Mouse (Mus musculus) myocyte (in vitro differentiated cells): ENCODE data around the gene Hagh. TPM values are rescaled to one million over a fixed set of nuclear protein-coding genes. Genes with fewer than 3 reads are reported as not detected.
A peak's percentile ranks its signal among the peaks of the same experiment; 100 is the strongest.

ENCODE experiments used
- H3K27me3 ChIP-seq: one replicate; pipeline ENCODE4 v1.6.1; 2011; ENCODE audit not compliant: control insufficient read depth, insufficient read depth, insufficient read length
- H3K36me3 ChIP-seq: one replicate; pipeline ENCODE4 v1.6.1; 2011; ENCODE audit not compliant: control insufficient read depth, insufficient read depth
- H3K4me2 ChIP-seq: one replicate; pipeline ENCODE4 v1.6.1; 2011; ENCODE audit warnings: low read depth, control low read depth
- H3K4me3 ChIP-seq: one replicate; pipeline ENCODE4 v1.5.1; 2011; ENCODE audit warnings: mild to moderate bottlenecking, control low read depth, moderate library complexity
- H3K79me2 ChIP-seq: one replicate; pipeline ENCODE4 v1.6.1; 2011; ENCODE audit not compliant: control insufficient read depth, insufficient read depth
- H3ac ChIP-seq: one replicate; pipeline ENCODE4 v1.6.1; 2011; ENCODE audit not compliant: control insufficient read depth, insufficient read length
- CEBPB ChIP-seq: IDR thresholded peaks from 2 replicates; pipeline ENCODE4 v1.6.1; 2011; ENCODE audit warnings: mild to moderate bottlenecking, moderate library complexity; ENCODE audit not compliant: poor library complexity, insufficient read depth, severe bottlenecking
- E2F4 ChIP-seq: IDR thresholded peaks from one replicate; pipeline ENCODE4 v1.6.1; 2011; ENCODE audit warnings: mild to moderate bottlenecking, control low read depth, moderate library complexity; ENCODE audit not compliant: insufficient read depth
- MAX ChIP-seq: IDR thresholded peaks from one replicate; pipeline ENCODE4 v1.6.1; 2011; ENCODE audit warnings: low read depth, mild to moderate bottlenecking, control low read depth
- MYOD1 ChIP-seq, 3 experiments: IDR thresholded peaks; one replicate each; pipeline ENCODE4 v1.6.1; 2011; ENCODE audit warnings: control low read depth in 2 of 3, low read depth in 2 of 3, mild to moderate bottlenecking in 2 of 3, moderate library complexity in 1 of 3; ENCODE audit not compliant: insufficient read length in 2 of 3, control insufficient read depth in 1 of 3
- MYOG ChIP-seq, 3 experiments: IDR thresholded peaks; one replicate each; pipeline ENCODE4 v1.6.1; 2011; ENCODE audit warnings: control low read depth in 2 of 3, low read depth in 2 of 3, mild to moderate bottlenecking in 2 of 3; ENCODE audit not compliant: insufficient read length in 2 of 3, control insufficient read depth in 1 of 3, insufficient read depth in 1 of 3
- POLR2A ChIP-seq: IDR thresholded peaks from one replicate; pipeline ENCODE4 v1.6.1; 2011; ENCODE audit warnings: low read depth, mild to moderate bottlenecking, control low read depth, moderate library complexity; ENCODE audit not compliant: insufficient read length
- POLR2AphosphoS2 ChIP-seq: IDR thresholded peaks from one replicate; pipeline ENCODE4 v1.6.1; 2011; ENCODE audit warnings: low read depth, control low read depth; ENCODE audit not compliant: insufficient read length
- REST ChIP-seq: IDR thresholded peaks from one replicate; pipeline ENCODE4 v1.6.1; 2011; ENCODE audit warnings: mild to moderate bottlenecking, control low read depth, moderate library complexity; ENCODE audit not compliant: insufficient read depth, insufficient read length
- SRF ChIP-seq: IDR thresholded peaks from one replicate; pipeline ENCODE4 v1.6.1; 2011; ENCODE audit warnings: low read depth; ENCODE audit not compliant: control insufficient read depth, insufficient read length
- TCF12 ChIP-seq: IDR thresholded peaks from one replicate; pipeline ENCODE4 v1.6.1; 2011; ENCODE audit warnings: mild to moderate bottlenecking, control low read depth; ENCODE audit not compliant: poor library complexity, insufficient read depth, severe bottlenecking
- TCF3 ChIP-seq: IDR thresholded peaks from one replicate; pipeline ENCODE4 v1.6.1; 2011; ENCODE audit warnings: low read depth, control low read depth; ENCODE audit not compliant: insufficient read length
- USF1 ChIP-seq: IDR thresholded peaks from one replicate; pipeline ENCODE4 v1.6.1; 2011; ENCODE audit warnings: low read depth, mild to moderate bottlenecking, control low read depth, moderate library complexity
- polyA plus RNA-seq: library from polyadenylated mRNA; unstranded; fragments of >200 nt; fragmentation: generic; extraction: Trizol; gene quantifications from one replicate; pipeline ENCODE4 v1.2.1, GENCODE M21; 2012; ENCODE audit warnings: missing spikeins

The Hagh gene
- polyA plus RNA-seq, 1 experiment = 58.3 TPM

DNA sequence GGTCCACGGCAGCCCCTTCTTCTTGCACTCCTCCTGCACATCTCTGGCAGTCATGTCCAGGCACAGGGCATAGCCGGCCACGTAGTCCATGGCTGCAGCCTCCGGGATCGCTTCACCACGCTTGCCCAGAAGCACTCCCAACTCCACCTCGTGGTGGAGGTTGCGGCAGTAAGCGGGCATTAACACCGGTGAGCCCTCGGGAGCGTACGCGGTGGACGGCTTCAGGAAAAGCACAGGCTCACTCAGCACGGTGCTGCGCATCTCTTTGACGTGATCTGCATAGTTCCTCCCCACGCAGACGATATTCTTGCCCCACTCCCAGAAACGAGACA lies 9.8 kb downstream of the Hagh start:
- TF ChIP-seq POLR2A (peak; percentile 52), USF1 (no peak)
- Histone ChIP-seq H3ac (peak overlapping the region; percentile 61), H3K4me3 (peak overlapping the region; percentile 96), H3K36me3 (no peaks in the 10 kb centered on the region), H3K79me2 (peaks cover 7% of the 10 kb centered on the region), H3K4me2 (peak overlapping the region; percentile 92), H3K27me3 (no peaks in the 10 kb centered on the region)

GRCm38 (mm10) chr17:24850065-24850772 lies 10.3 kb downstream of the Hagh start, which contains the start of gene Fahd1:
Gene Fahd1, minus strand, starts transcription at chr17:24850364.
- H3K27me3 ChIP-seq = no peaks in the 10 kb centered on the region
- peak within 1 kb of the TSS; percentile 96 for H3K4me3 ChIP-seq
- H3K4me2 ChIP-seq = peak within 1 kb of the TSS; percentile 96
- TF ChIP-seq POLR2AphosphoS2 (peak; percentile 77), MYOD1 (IDR thresholded peaks at IDR 0.05; ENCODE audit: control insufficient read depth in 1 of 3, insufficient read length in 2 of 3, low read depth in 2 of 3) (peak in 1 of 3 experiments; percentile 11), MAX (no peak), TCF12 (no peak), MYOG (IDR thresholded peaks at IDR 0.05; ENCODE audit: control insufficient read depth in 1 of 3, insufficient read depth in 1 of 3, insufficient read length in 2 of 3, low read depth in 2 of 3) (no peak), POLR2A (peak; percentile 87), TCF3 (no peak), SRF (no peak), REST (no peak), E2F4 (no peak), CEBPB (no peak), USF1 (peak; percentile 94)
- peak within 1 kb of the TSS; percentile 61 for H3ac ChIP-seq
- H3K79me2 ChIP-seq = peaks cover 7% of the 10 kb centered on the region
- H3K36me3 ChIP-seq = no peaks in the 10 kb centered on the region

- H3K79me2 ChIP-seq = peaks cover 7% of the 10 kb centered on the region
- TF ChIP-seq POLR2A = no peak
- no peak for TF ChIP-seq MYOD1 (IDR thresholded peaks at IDR 0.05; ENCODE audit: control insufficient read depth in 1 of 3, insufficient read length in 2 of 3, low read depth in 2 of 3)
- no peak for TF ChIP-seq E2F4
- no peak for TF ChIP-seq USF1
- TF ChIP-seq TCF12 = no peak
- no peak for TF ChIP-seq SRF
- TF ChIP-seq REST = no peak
- TF ChIP-seq CEBPB = no peak
- TF ChIP-seq POLR2AphosphoS2 = no peak
- TF ChIP-seq MAX = no peak
- TF ChIP-seq TCF3 = no peak
- TF ChIP-seq MYOG (IDR thresholded peaks at IDR 0.05; ENCODE audit: control insufficient read depth in 1 of 3, insufficient read depth in 1 of 3, insufficient read length in 2 of 3, low read depth in 2 of 3) = no peak
- no peaks in the 10 kb centered on the region for H3K27me3 ChIP-seq
- peak overlapping the region; percentile 96 for H3K4me3 ChIP-seq
- H3K36me3 ChIP-seq = no peaks in the 10 kb centered on the region
- peak overlapping the region; percentile 96 for H3K4me2 ChIP-seq
- peak overlapping the region; percentile 61 for H3ac ChIP-seq
Observed at GRCm38 (mm10) chr17:24850773-24851127, 10.8 kb downstream of the Hagh start.

DNA sequence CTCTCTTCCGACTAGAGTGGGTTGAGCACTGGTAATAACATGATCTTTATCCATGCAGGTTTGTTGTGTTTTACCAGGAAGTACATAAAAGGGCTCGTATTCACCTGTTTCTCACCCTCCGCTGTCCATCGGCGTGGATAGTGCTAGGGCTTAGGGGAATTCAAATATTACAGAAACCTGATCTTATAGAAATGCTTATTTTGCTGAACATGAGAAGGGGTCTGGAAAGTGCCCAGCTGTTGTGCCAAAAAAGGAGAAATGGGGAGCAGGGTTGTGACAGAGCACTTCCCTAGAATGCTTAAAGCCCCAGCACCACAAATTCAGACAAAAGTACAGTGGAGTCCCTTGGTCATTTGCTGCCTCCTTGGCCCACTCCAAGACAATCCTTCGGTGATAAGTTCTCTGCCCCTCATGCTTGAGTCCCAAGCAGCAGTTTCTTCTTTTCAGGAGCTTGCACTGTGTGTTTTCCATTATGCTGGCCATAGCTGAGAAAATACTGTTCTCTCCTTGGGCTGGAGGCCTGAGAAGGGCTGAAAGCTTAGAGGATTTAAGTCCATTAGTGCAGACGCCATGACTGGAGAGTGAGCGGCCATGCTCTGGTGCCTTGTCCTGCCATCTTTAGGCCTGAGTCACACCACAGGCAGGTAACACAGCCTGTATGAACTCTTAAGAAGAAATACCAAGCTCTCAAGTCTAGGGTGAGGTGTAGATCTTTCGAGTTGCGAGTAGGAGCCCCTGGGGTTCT lies 11.6 kb downstream of the Hagh start:
- Histone ChIP-seq H3K79me2 (peaks cover 7% of the 10 kb centered on the region), H3K4me2 (peak overlapping the region; percentile 96), H3K36me3 (no peaks in the 10 kb centered on the region), H3K4me3 (peak overlapping the region; percentile 96), H3ac (no peak overlapping the region), H3K27me3 (no peaks in the 10 kb centered on the region)
- TF ChIP-seq TCF3 = no peak
- no peak for TF ChIP-seq POLR2A
- TF ChIP-seq REST = no peak
- TF ChIP-seq MYOG (IDR thresholded peaks at IDR 0.05; ENCODE audit: control insufficient read depth in 1 of 3, insufficient read depth in 1 of 3, insufficient read length in 2 of 3, low read depth in 2 of 3) = no peak
- TF ChIP-seq MAX = no peak
- TF ChIP-seq POLR2AphosphoS2 = no peak
- TF ChIP-seq USF1 = no peak
- TF ChIP-seq E2F4 = no peak
- TF ChIP-seq SRF = no peak
- no peak for TF ChIP-seq CEBPB
- no peak for TF ChIP-seq TCF12
- no peak for TF ChIP-seq MYOD1 (IDR thresholded peaks at IDR 0.05; ENCODE audit: control insufficient read depth in 1 of 3, insufficient read length in 2 of 3, low read depth in 2 of 3)
